Mouse (Mus musculus): ENCODE data around the gene Zbtb5.
"Not testable (repeated sequence)": the region's sequence is repeated elsewhere in the genome, so short reads cannot be mapped to it uniquely, and the experiment has no call there.

The Zbtb5 gene

GRCm38 (mm10) chr4:44970612-44971110 is 41.6 kb downstream of the Zbtb5 start:
- peak; percentile 23 to 35 for DNase-seq (ENCODE audit: low spot score in 2 of 2)

GRCm38 (mm10) chr4:44970056-44970455 is 42.2 kb downstream of the Zbtb5 start:
- DNase-seq (ENCODE audit: low spot score in 2 of 2) = no peak

GRCm38 (mm10) chr4:44967402-44967801 is 44.8 kb downstream of the Zbtb5 start:
- DNase-seq (ENCODE audit: low spot score in 2 of 2) = no peak

- no peak for DNase-seq (ENCODE audit: low spot score in 2 of 2)
These were observed 46.5 kb downstream of the Zbtb5 start for GRCm38 (mm10) chr4:44965736-44966135.

- no peak for DNase-seq (ENCODE audit: low spot score in 2 of 2)
These were observed 47.0 kb downstream of the Zbtb5 start for GRCm38 (mm10) chr4:44965175-44965574.

GRCm38 (mm10) chr4:44963156-44963555 is 49.1 kb downstream of the Zbtb5 start:
- DNase-seq (ENCODE audit: low spot score in 2 of 2) = no peak

- no peak for DNase-seq (ENCODE audit: low spot score in 2 of 2)
These were observed 53.0 kb downstream of the Zbtb5 start for GRCm38 (mm10) chr4:44959220-44959619.

- DNase-seq (ENCODE audit: low spot score in 2 of 2) = no peak
These were observed 53.4 kb downstream of the Zbtb5 start for GRCm38 (mm10) chr4:44958776-44959175.

- no peak for DNase-seq (ENCODE audit: low spot score in 2 of 2)
These were observed 59.2 kb downstream of the Zbtb5 start for GRCm38 (mm10) chr4:44953041-44953440.

GRCm38 (mm10) chr4:44948314-44948713 is 63.9 kb downstream of the Zbtb5 start:
- no peak for DNase-seq (ENCODE audit: low spot score in 2 of 2)

- no peak for DNase-seq (ENCODE audit: low spot score in 2 of 2)
These were observed 64.7 kb downstream of the Zbtb5 start for GRCm38 (mm10) chr4:44947464-44947863.

GRCm38 (mm10) chr4:44946126-44946525 is 66.1 kb downstream of the Zbtb5 start:
- DNase-seq (ENCODE audit: low spot score in 2 of 2) = not testable (repeated sequence)

GRCm38 (mm10) chr4:44944426-44945075 is 67.7 kb downstream of the Zbtb5 start:
- no peak for DNase-seq (ENCODE audit: low spot score in 2 of 2)

GRCm38 (mm10) chr4:44943480-44943879 is 68.7 kb downstream of the Zbtb5 start:
- no peak for DNase-seq (ENCODE audit: low spot score in 2 of 2)

- no peak for DNase-seq (ENCODE audit: low spot score in 2 of 2)
These were observed 70.0 kb downstream of the Zbtb5 start for GRCm38 (mm10) chr4:44942237-44942636.

Data from frontal cortex, postnatal 36 days (tissue).